Mouse (Mus musculus): ENCODE data around the gene Vmn1r115. TPM values are rescaled to one million over a fixed set of nuclear protein-coding genes. Genes with fewer than 3 reads are reported as not detected.
"Not testable (repeated sequence)": the region's sequence is repeated elsewhere in the genome, so short reads cannot be mapped to it uniquely, and the experiment has no call there.

The Vmn1r115 gene
- total RNA-seq (2014; rRNA removed) (not detected in 2 replicates), polyA plus RNA-seq (2015; fragmentation: Nextera tagmentation; extraction: Ambion mirVana) (not detected in 2 replicates)

GRCm38 (mm10) chr7:20844885-20845284, at the start of gene Vmn1r115:
Gene Vmn1r115, minus strand, starts transcription at chr7:20844985.
- H3K4me1 ChIP-seq (ENCODE audit: insufficient read depth, low read length); H3K9ac ChIP-seq (replicated peaks; ENCODE audit: low read length, poor library complexity, severe bottlenecking); DNase-seq (ENCODE audit: low spot score); H3K36me3 ChIP-seq (ENCODE audit: insufficient read depth, low read length); H3K4me3 ChIP-seq (ENCODE audit: low read depth, low read length); H3K9me3 ChIP-seq (ENCODE audit: low read length); H3K27ac ChIP-seq (ENCODE audit: low read depth, low read length); H3K4me2 ChIP-seq (ENCODE audit: low read depth, low read length, poor library complexity, severe bottlenecking); ATAC-seq (ENCODE audit: low FRiP score); H3K27me3 ChIP-seq (ENCODE audit: insufficient read depth, low read length): not testable (repeated sequence)
- 89% methylated on average over 1 of the region's 3 CpGs for WGBS

GRCm38 (mm10) chr7:20884021-20884420, 39.2 kb upstream of the Vmn1r115 start, which contains the start of gene Vmn1r117:
Gene Vmn1r117, minus strand, starts transcription at chr7:20884121.
- not testable (repeated sequence) for H3K4me3 ChIP-seq (ENCODE audit: low read depth, low read length); H3K9ac ChIP-seq (replicated peaks; ENCODE audit: low read length, poor library complexity, severe bottlenecking); H3K4me1 ChIP-seq (ENCODE audit: insufficient read depth, low read length); DNase-seq (ENCODE audit: low spot score); ATAC-seq (ENCODE audit: low FRiP score); H3K36me3 ChIP-seq (ENCODE audit: insufficient read depth, low read length); H3K9me3 ChIP-seq (ENCODE audit: low read length); H3K27ac ChIP-seq (ENCODE audit: low read depth, low read length); H3K4me2 ChIP-seq (ENCODE audit: low read depth, low read length, poor library complexity, severe bottlenecking); H3K27me3 ChIP-seq (ENCODE audit: insufficient read depth, low read length)
- no CpG with 5 or more reads among the region's 2 CpGs for WGBS

- H3K9me3 ChIP-seq (ENCODE audit: low read length); H3K4me2 ChIP-seq (ENCODE audit: low read depth, low read length, poor library complexity, severe bottlenecking); H3K9ac ChIP-seq (replicated peaks; ENCODE audit: low read length, poor library complexity, severe bottlenecking); H3K4me1 ChIP-seq (ENCODE audit: insufficient read depth, low read length); H3K27ac ChIP-seq (ENCODE audit: low read depth, low read length); H3K4me3 ChIP-seq (ENCODE audit: low read depth, low read length); ATAC-seq (ENCODE audit: low FRiP score); H3K36me3 ChIP-seq (ENCODE audit: insufficient read depth, low read length); H3K27me3 ChIP-seq (ENCODE audit: insufficient read depth, low read length); DNase-seq (ENCODE audit: low spot score): not testable (repeated sequence)
- 61% methylated on average over 3 of the region's 3 CpGs for WGBS
These were observed 27.2 kb upstream of the Vmn1r115 start, which contains the start of gene Vmn1r116 for GRCm38 (mm10) chr7:20871956-20872355. Gene Vmn1r116, plus strand, starts transcription at chr7:20872256.

- H3K36me3 ChIP-seq (ENCODE audit: insufficient read depth, low read length); H3K27ac ChIP-seq (ENCODE audit: low read depth, low read length); H3K9me3 ChIP-seq (ENCODE audit: low read length); H3K9ac ChIP-seq (replicated peaks; ENCODE audit: low read length, poor library complexity, severe bottlenecking); H3K27me3 ChIP-seq (ENCODE audit: insufficient read depth, low read length); H3K4me2 ChIP-seq (ENCODE audit: low read depth, low read length, poor library complexity, severe bottlenecking); DNase-seq (ENCODE audit: low spot score); ATAC-seq (ENCODE audit: low FRiP score); H3K4me3 ChIP-seq (ENCODE audit: low read depth, low read length); H3K4me1 ChIP-seq (ENCODE audit: insufficient read depth, low read length): not testable (repeated sequence)
- WGBS: no CpG with 5 or more reads among the region's 5 CpGs
These were observed 32.7 kb downstream of the Vmn1r115 start, which contains the start of gene Vmn1r114 for GRCm38 (mm10) chr7:20812086-20812485. Gene Vmn1r114, minus strand, starts transcription at chr7:20812186.

Other genes starting within 250 kb of the Vmn1r115 start
- gene Gm4513, start 246.0 kb downstream of the Vmn1r115 start, total RNA-seq (2014; rRNA removed): not detected in 2 replicates
- gene Gm4513, start 246.0 kb downstream of the Vmn1r115 start, polyA plus RNA-seq (2015; fragmentation: Nextera tagmentation; extraction: Ambion mirVana): not detected in 2 replicates
- not detected in 2 replicates for gene Vmn1r107, start 176.1 kb downstream of the Vmn1r115 start, total RNA-seq (2014; rRNA removed)
- gene Vmn1r107, start 176.1 kb downstream of the Vmn1r115 start, polyA plus RNA-seq (2015; fragmentation: Nextera tagmentation; extraction: Ambion mirVana): not detected in 2 replicates
- gene Vmn1r111, start 141.8 kb downstream of the Vmn1r115 start, total RNA-seq (2014; rRNA removed): not detected in 2 replicates
- not detected in 2 replicates for gene Vmn1r111, start 141.8 kb downstream of the Vmn1r115 start, polyA plus RNA-seq (2015; fragmentation: Nextera tagmentation; extraction: Ambion mirVana)
- not detected in 2 replicates for gene Gm10668, start 114.4 kb downstream of the Vmn1r115 start, total RNA-seq (2014; rRNA removed)
- gene Gm10668, start 114.4 kb downstream of the Vmn1r115 start, polyA plus RNA-seq (2015; fragmentation: Nextera tagmentation; extraction: Ambion mirVana): not detected in 2 replicates
- not detected in 2 replicates for gene Vmn1r112, start 73.8 kb downstream of the Vmn1r115 start, total RNA-seq (2014; rRNA removed)
- not detected in 2 replicates for gene Vmn1r112, start 73.8 kb downstream of the Vmn1r115 start, polyA plus RNA-seq (2015; fragmentation: Nextera tagmentation; extraction: Ambion mirVana)
- not detected in 2 replicates for gene Vmn1r113, start 57.7 kb downstream of the Vmn1r115 start, total RNA-seq (2014; rRNA removed)
- not detected in 2 replicates for gene Vmn1r113, start 57.7 kb downstream of the Vmn1r115 start, polyA plus RNA-seq (2015; fragmentation: Nextera tagmentation; extraction: Ambion mirVana)
- gene Vmn1r114, start 32.8 kb downstream of the Vmn1r115 start, total RNA-seq (2014; rRNA removed): not detected in 2 replicates
- gene Vmn1r114, start 32.8 kb downstream of the Vmn1r115 start, polyA plus RNA-seq (2015; fragmentation: Nextera tagmentation; extraction: Ambion mirVana): not detected in 2 replicates
- gene Vmn1r116, start 27.3 kb upstream of the Vmn1r115 start, total RNA-seq (2014; rRNA removed): not detected in 2 replicates
- gene Vmn1r116, start 27.3 kb upstream of the Vmn1r115 start, polyA plus RNA-seq (2015; fragmentation: Nextera tagmentation; extraction: Ambion mirVana): not detected in 2 replicates
- gene Vmn1r117, start 39.1 kb upstream of the Vmn1r115 start, total RNA-seq (2014; rRNA removed): not detected in 2 replicates
- not detected in 2 replicates for gene Vmn1r117, start 39.1 kb upstream of the Vmn1r115 start, polyA plus RNA-seq (2015; fragmentation: Nextera tagmentation; extraction: Ambion mirVana)
- gene Vmn1r118, start 67.4 kb upstream of the Vmn1r115 start, total RNA-seq (2014; rRNA removed): not detected in 2 replicates
- gene Vmn1r118, start 67.4 kb upstream of the Vmn1r115 start, polyA plus RNA-seq (2015; fragmentation: Nextera tagmentation; extraction: Ambion mirVana): not detected in 2 replicates
- gene Vmn1r119, start 167.5 kb upstream of the Vmn1r115 start, total RNA-seq (2014; rRNA removed): not detected in 2 replicates
- not detected in 2 replicates for gene Vmn1r119, start 167.5 kb upstream of the Vmn1r115 start, polyA plus RNA-seq (2015; fragmentation: Nextera tagmentation; extraction: Ambion mirVana)
- gene Vmn1r120, start 208.8 kb upstream of the Vmn1r115 start, total RNA-seq (2014; rRNA removed): not detected in 2 replicates
- gene Vmn1r120, start 208.8 kb upstream of the Vmn1r115 start, polyA plus RNA-seq (2015; fragmentation: Nextera tagmentation; extraction: Ambion mirVana): not detected in 2 replicates

Measured in midbrain, postnatal 0 days (tissue).